In the genomic region with DNA sequence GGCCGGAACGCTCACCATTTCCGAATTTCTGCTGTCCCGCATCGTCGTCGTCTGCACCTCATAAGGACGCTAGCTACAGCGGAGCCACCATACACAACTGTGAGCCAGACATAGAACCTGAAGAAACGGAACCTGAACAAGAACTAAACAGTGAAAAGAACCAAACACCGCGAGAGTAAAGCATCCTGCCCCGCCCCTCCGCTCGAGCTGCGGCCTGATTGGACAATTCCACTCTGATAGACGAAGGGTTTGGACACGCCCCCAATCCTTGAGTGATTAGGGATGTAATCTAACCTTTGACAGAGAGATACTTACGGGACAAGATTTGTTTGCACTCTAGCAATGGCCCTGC, we compare ENCODE assay signal across 8 mouse cellular contexts. TPM values are rescaled to one million over a fixed set of nuclear protein-coding genes. Genes with fewer than 3 reads are reported as not detected.
DNase-seq lines count a peak whose midpoint lies in the region; ATAC-seq and TF ChIP-seq lines count a peak whose summit lies in the region.

A gene (minus strand): TSS at position 149 of the 352 bp plus-strand sequence.

- H3K4me3 ChIP-seq in C2C12 (ENCODE audit: insufficient read depth, poor library complexity, severe bottlenecking): peak within 1 kb of the TSS; percentile 59
- H3K4me3 ChIP-seq in erythroblast, embryonic 14.5 days (replicated peaks): peak within 1 kb of the TSS; percentile 76
- H3K4me3 ChIP-seq in heart, embryonic 12.5 days: peak within 1 kb of the TSS; percentile 91
- H3K4me3 ChIP-seq in kidney, embryonic 16.5 days (ENCODE audit: low read length): peak within 1 kb of the TSS; percentile 92

- TF ChIP-seq CTCF in C2C12 (IDR thresholded peaks at IDR 0.05; ENCODE audit: control insufficient read depth, insufficient read depth, insufficient read length): no peak

- peak; percentile 76 for DNase-seq in brain, embryonic 18.5 days (ENCODE audit: low read depth, low spot score)
- peak; percentile 84 for DNase-seq in liver
- DNase-seq in monocyte, adult 2 months (ENCODE audit: low read depth in 1 of 2, low spot score in 2 of 2): peak; percentile 30 to 62
- DNase-seq in spleen, postnatal 14 days (ENCODE audit: low spot score in 2 of 2): peak; percentile 64 to 79

- peak within 1 kb of the TSS; percentile 89 for H3K4me2 ChIP-seq in heart, embryonic 12.5 days
- peak within 1 kb of the TSS; percentile 91 for H3K4me2 ChIP-seq in kidney, embryonic 16.5 days (replicated peaks; ENCODE audit: low read depth, low read length)

- WGBS in heart, embryonic 12.5 days: under 1% methylated on average over 19 of the region's 19 CpGs
- 0% methylated on average over 19 of the region's 19 CpGs for WGBS in kidney, embryonic 16.5 days

- H3K36me3 ChIP-seq in C2C12 (ENCODE audit: control insufficient read depth, insufficient read depth): no peaks in the 10 kb centered on the region
- H3K36me3 ChIP-seq in erythroblast, embryonic 14.5 days (ENCODE audit: control insufficient read depth): no peaks in the 10 kb centered on the region
- H3K36me3 ChIP-seq in heart, embryonic 12.5 days: no peaks in the 10 kb centered on the region
- H3K36me3 ChIP-seq in kidney, embryonic 16.5 days (ENCODE audit: insufficient read depth, low read length): no peaks in the 10 kb centered on the region

- peak; percentile 83 for ATAC-seq in heart, embryonic 12.5 days (ENCODE audit: insufficient number of reproducible peaks, low FRiP score)
- peak; percentile 88 for ATAC-seq in kidney, embryonic 16.5 days (ENCODE audit: low FRiP score, low TSS enrichment)

- H3K4me1 ChIP-seq in erythroblast, embryonic 14.5 days (ENCODE audit: control insufficient read depth): peaks cover 13% of the 10 kb centered on the region
- peaks cover 19% of the 10 kb centered on the region for H3K4me1 ChIP-seq in heart, embryonic 12.5 days (replicated peaks)
- 0 out of 2 replicates have a peak, but pooled peaks cover 8% of the 10 kb centered on the region for H3K4me1 ChIP-seq in kidney, embryonic 16.5 days (ENCODE audit: insufficient read depth, low read length)

- no peaks in the 10 kb centered on the region for H3K9me3 ChIP-seq in erythroblast, embryonic 14.5 days (ENCODE audit: control insufficient read depth, low read length)
- H3K9me3 ChIP-seq in heart, embryonic 12.5 days (replicated peaks): no peaks in the 10 kb centered on the region
- H3K9me3 ChIP-seq in kidney, embryonic 16.5 days (ENCODE audit: low read length): no peaks in the 10 kb centered on the region

- H3ac ChIP-seq in C2C12 (ENCODE audit: control insufficient read depth, insufficient read length, low read depth): peak within 1 kb of the TSS; percentile 98

- no peaks in the 10 kb centered on the region for H3K27me3 ChIP-seq in C2C12 (ENCODE audit: control insufficient read depth, insufficient read depth, insufficient read length)
- peaks cover 20% of the 10 kb centered on the region for H3K27me3 ChIP-seq in erythroblast, embryonic 14.5 days (ENCODE audit: control insufficient read depth)
- H3K27me3 ChIP-seq in heart, embryonic 12.5 days (replicated peaks): no peaks in the 10 kb centered on the region
- no peaks in the 10 kb centered on the region for H3K27me3 ChIP-seq in kidney, embryonic 16.5 days (ENCODE audit: insufficient read depth, low read length)

- peaks cover 8% of the 10 kb centered on the region for H3K79me3 ChIP-seq in C2C12 (ENCODE audit: low read depth)

- peak within 1 kb of the TSS; percentile 66 for H3K27ac ChIP-seq in heart, embryonic 12.5 days (ENCODE audit: poor library complexity, severe bottlenecking)
- H3K27ac ChIP-seq in kidney, embryonic 16.5 days (ENCODE audit: low read length): peak within 1 kb of the TSS; percentile 82

- H3K9ac ChIP-seq in heart, embryonic 12.5 days: peak within 1 kb of the TSS; percentile 87
- H3K9ac ChIP-seq in kidney, embryonic 16.5 days (replicated peaks; ENCODE audit: low read length): peak within 1 kb of the TSS; percentile 94

- peaks cover 24% of the 10 kb centered on the region for H3K79me2 ChIP-seq in C2C12 (ENCODE audit: control insufficient read depth, insufficient read depth)

TF ChIP-seq in C2C12, 6 proteins besides CTCF, POLR2A, EP300 and RAD21:
- TF ChIP-seq FOSL1 (IDR thresholded peaks at IDR 0.05; ENCODE audit: insufficient read depth, low read length, poor library complexity, severe bottlenecking): no peak
- TF ChIP-seq MYOG (IDR thresholded peaks at IDR 0.05; ENCODE audit: control insufficient read depth, extremely low read depth, insufficient read length): no peak
- no peak for TF ChIP-seq MYOD1 (IDR thresholded peaks at IDR 0.05; ENCODE audit: control insufficient read depth, insufficient read length, low read depth)
- no peak for TF ChIP-seq MAX (IDR thresholded peaks at IDR 0.05)
- TF ChIP-seq USF1 (IDR thresholded peaks at IDR 0.05; ENCODE audit: low read depth): no peak
- TF ChIP-seq CEBPB (IDR thresholded peaks at IDR 0.05; ENCODE audit: low read depth): no peak

RNA-seq across cellular contexts. Expression of the gene that starts here (rescaled TPM):
- polyA plus RNA-seq in C2C12 (2012; fragmentation: generic; extraction: Trizol): 0.73 TPM
- polyA plus RNA-seq in erythroblast, embryonic 14.5 days (2012): not detected in 2 replicates
- polyA plus RNA-seq in heart, embryonic 12.5 days (2016; fragmentation: Nextera tagmentation; extraction: Ambion mirVana): 5.2 and 6.2 TPM in 2 replicates
- 9.3 and 9.6 TPM in 2 replicates for polyA plus RNA-seq in kidney, embryonic 16.5 days (2015; fragmentation: Nextera tagmentation; extraction: Ambion mirVana)

Comparison
In these comparisons a context has a peak if more than half of its experiments do, and no peak if none do; other contexts are left out.
1. Peak in every context shown above with its lines: DNase-seq, ATAC-seq, H3K4me3 ChIP-seq and H3K27ac ChIP-seq.